Comparison of ENCODE assay signal across 11 mouse cellular contexts in the genomic region with DNA sequence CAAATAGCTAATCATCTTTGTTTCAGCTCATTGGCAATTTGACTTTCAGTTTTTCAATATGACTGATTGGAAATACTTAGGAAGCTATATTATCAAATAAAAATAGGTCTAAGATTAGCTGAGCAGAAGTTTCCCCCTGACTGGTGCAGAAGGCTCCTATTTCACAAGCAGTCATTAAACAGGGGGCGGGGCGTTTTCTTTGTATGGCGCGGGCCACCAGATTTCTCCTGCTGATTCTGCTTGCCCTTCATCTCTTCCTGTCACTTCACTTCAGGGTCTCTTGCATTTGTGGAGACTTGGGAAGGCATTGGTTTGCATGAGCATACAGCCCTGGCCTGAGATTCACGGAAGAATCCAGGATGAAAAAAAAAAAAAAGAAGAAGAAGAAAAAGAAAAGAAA.
DNase-seq lines count a peak whose midpoint lies in the region; ATAC-seq and TF ChIP-seq lines count a peak whose summit lies in the region.
"Had no signal": no experiment of that assay in that cellular context is flagged by ENCODE, and none has a peak within 500 bp of the region (broad histone marks: within the 10 kb centered on the region; RNA-seq: fewer than 3 reads in every experiment).

No protein-coding gene starts in this region.

- no peak for TF ChIP-seq CTCF in stomach, postnatal 0 days (IDR thresholded peaks at IDR 0.05; ENCODE audit: low read depth)

- no peak for DNase-seq in hindbrain, embryonic 14.5 days (ENCODE audit: low spot score)
- no peak for DNase-seq in stomach, postnatal 0 days (ENCODE audit: low spot score)
- DNase-seq in limb, embryonic 10.5 days (ENCODE audit: low spot score): peak; percentile 68
- no peak for DNase-seq in thymus, postnatal 0 days (ENCODE audit: low spot score)
- DNase-seq: cerebellum, adult 2 months; thymus, postnatal 14 days had no signal

- no peak overlapping the region for H3K9ac ChIP-seq in hindbrain, embryonic 13.5 days
- no peak overlapping the region for H3K9ac ChIP-seq in hindbrain, embryonic 14.5 days
- H3K9ac ChIP-seq in stomach, embryonic 14.5 days (replicated peaks; ENCODE audit: low read depth, low read length): no peak overlapping the region
- H3K9ac ChIP-seq in stomach, postnatal 0 days (ENCODE audit: low read length): no peak overlapping the region
- H3K9ac ChIP-seq: midbrain, embryonic 12.5 days had no signal

- H3K27me3 ChIP-seq in hindbrain, embryonic 13.5 days: peaks cover 8% of the 10 kb centered on the region; the same call in 1 of the 2 replicates
- H3K27me3 ChIP-seq in hindbrain, embryonic 14.5 days (ENCODE audit: control insufficient read depth, insufficient read depth, low read length): no peaks in the 10 kb centered on the region
- H3K27me3 ChIP-seq in stomach, embryonic 14.5 days (ENCODE audit: control insufficient read depth, insufficient read depth, low read length): no peaks in the 10 kb centered on the region
- H3K27me3 ChIP-seq in stomach, postnatal 0 days (ENCODE audit: control insufficient read depth, insufficient read depth, low read length): no peaks in the 10 kb centered on the region
- H3K27me3 ChIP-seq in limb, embryonic 10.5 days (ENCODE audit: low read depth, poor library complexity, severe bottlenecking): no peaks in the 10 kb centered on the region
- H3K27me3 ChIP-seq: midbrain, embryonic 12.5 days had no signal

- TF ChIP-seq EP300 in stomach, postnatal 0 days (optimal IDR thresholded peaks at IDR 0.05): no peak

- no peaks in the 10 kb centered on the region for H3K36me3 ChIP-seq in hindbrain, embryonic 13.5 days
- H3K36me3 ChIP-seq in hindbrain, embryonic 14.5 days (replicated peaks; ENCODE audit: control insufficient read depth, insufficient read depth): no peaks in the 10 kb centered on the region
- H3K36me3 ChIP-seq in stomach, embryonic 14.5 days (ENCODE audit: control insufficient read depth, insufficient read depth, low read length): no peaks in the 10 kb centered on the region
- no peaks in the 10 kb centered on the region for H3K36me3 ChIP-seq in stomach, postnatal 0 days (ENCODE audit: control insufficient read depth, insufficient read depth, low read length)
- H3K36me3 ChIP-seq in limb, embryonic 10.5 days: no peaks in the 10 kb centered on the region
- H3K36me3 ChIP-seq: midbrain, embryonic 12.5 days had no signal

- 0 out of 2 replicates have a peak overlapping the region, but pooled peaks have one; percentile 17 for H3K4me2 ChIP-seq in hindbrain, embryonic 13.5 days
- no peak overlapping the region for H3K4me2 ChIP-seq in hindbrain, embryonic 14.5 days (replicated peaks)
- H3K4me2 ChIP-seq in stomach, embryonic 14.5 days (replicated peaks; ENCODE audit: low read depth, low read length): peak overlapping the region; percentile 26; the same call in 1 of the 2 replicates
- no peak overlapping the region for H3K4me2 ChIP-seq in stomach, postnatal 0 days (replicated peaks; ENCODE audit: low read depth)
- H3K4me2 ChIP-seq: midbrain, embryonic 12.5 days had no signal

- ATAC-seq in hindbrain, embryonic 13.5 days (ENCODE audit: low FRiP score): no peak
- ATAC-seq in hindbrain, embryonic 14.5 days (ENCODE audit: low FRiP score): no peak
- no peak for ATAC-seq in stomach, embryonic 14.5 days (ENCODE audit: insufficient number of reproducible peaks, insufficient read depth, low FRiP score, low read depth)
- ATAC-seq in stomach, postnatal 0 days (ENCODE audit: low FRiP score, low TSS enrichment): no peak
- no peak for ATAC-seq in megakaryocyte-erythroid progenitor cell, adult 5-6 weeks (replicated peaks; ENCODE audit: low FRiP score, low TSS enrichment, poor library complexity, severe bottlenecking)
- ATAC-seq: inflammation-experienced regulatory T-cells, adult 6 months had no signal

- no peak overlapping the region for H3K27ac ChIP-seq in hindbrain, embryonic 13.5 days
- no peak overlapping the region for H3K27ac ChIP-seq in hindbrain, embryonic 14.5 days
- H3K27ac ChIP-seq in stomach, embryonic 14.5 days (ENCODE audit: low read length): no peak overlapping the region
- H3K27ac ChIP-seq in stomach, postnatal 0 days (replicated peaks): no peak overlapping the region
- H3K27ac ChIP-seq in limb, embryonic 10.5 days: peak overlapping the region; percentile 67; the same call in 1 of the 2 replicates
- H3K27ac ChIP-seq: midbrain, embryonic 12.5 days had no signal

- H3K4me1 ChIP-seq in hindbrain, embryonic 13.5 days (replicated peaks): peaks cover 26% of the 10 kb centered on the region
- H3K4me1 ChIP-seq in hindbrain, embryonic 14.5 days (replicated peaks; ENCODE audit: control insufficient read depth, insufficient read depth, low read length): peaks cover 19% of the 10 kb centered on the region
- 0 out of 2 replicates have a peak, but pooled peaks cover 16% of the 10 kb centered on the region for H3K4me1 ChIP-seq in stomach, embryonic 14.5 days (ENCODE audit: control insufficient read depth, insufficient read depth, low read length)
- no peaks in the 10 kb centered on the region for H3K4me1 ChIP-seq in stomach, postnatal 0 days (replicated peaks; ENCODE audit: control insufficient read depth, insufficient read depth)
- H3K4me1 ChIP-seq in limb, embryonic 10.5 days: peaks cover 61% of the 10 kb centered on the region

- WGBS in hindbrain, embryonic 13.5 days: 7% methylated on average over 5 of the region's 5 CpGs
- WGBS in hindbrain, embryonic 14.5 days: 7% methylated on average over 5 of the region's 5 CpGs
- WGBS in stomach, embryonic 14.5 days: 8% methylated on average over 5 of the region's 5 CpGs
- WGBS in stomach, postnatal 0 days: 28% methylated on average over 5 of the region's 5 CpGs
- WGBS in limb, embryonic 10.5 days: 3% methylated on average over 5 of the region's 5 CpGs

- no peaks in the 10 kb centered on the region for H3K9me3 ChIP-seq in hindbrain, embryonic 13.5 days
- no peaks in the 10 kb centered on the region for H3K9me3 ChIP-seq in hindbrain, embryonic 14.5 days (ENCODE audit: control insufficient read depth, low read length)
- H3K9me3 ChIP-seq in stomach, embryonic 14.5 days (ENCODE audit: control insufficient read depth, low read depth, low read length): no peaks in the 10 kb centered on the region
- no peaks in the 10 kb centered on the region for H3K9me3 ChIP-seq in stomach, postnatal 0 days (ENCODE audit: control insufficient read depth, low read length)
- no peaks in the 10 kb centered on the region for H3K9me3 ChIP-seq in limb, embryonic 10.5 days (replicated peaks)
- H3K9me3 ChIP-seq: midbrain, embryonic 12.5 days had no signal

- H3K4me3 ChIP-seq in hindbrain, embryonic 13.5 days: no peak overlapping the region
- no peak overlapping the region for H3K4me3 ChIP-seq in hindbrain, embryonic 14.5 days (replicated peaks; ENCODE audit: low read length)
- no peak overlapping the region for H3K4me3 ChIP-seq in stomach, embryonic 14.5 days (ENCODE audit: low read depth, low read length)
- H3K4me3 ChIP-seq in stomach, postnatal 0 days (ENCODE audit: low read depth, low read length): no peak overlapping the region
- peak overlapping the region; percentile 21 for H3K4me3 ChIP-seq in limb, embryonic 10.5 days
- H3K4me3 ChIP-seq: midbrain, embryonic 12.5 days had no signal

Comparison
In these comparisons a context has a peak if more than half of its experiments do, and no peak if none do; other contexts are left out.
1. H3K4me2 ChIP-seq: peak in hindbrain, embryonic 13.5 days (single experiment) and stomach, embryonic 14.5 days (single experiment); none in hindbrain, embryonic 14.5 days (single experiment) and stomach, postnatal 0 days (single experiment).